Mouse (Mus musculus) R1 (cell line): ENCODE data around the gene Anks1.
"Not testable (repeated sequence)": the region's sequence is repeated elsewhere in the genome, so short reads cannot be mapped to it uniquely, and the experiment has no call there.

Experiments used
- DNase-seq: peaks from one replicate; pipeline ENCODE4 v3.0.0-alpha.2; 2018; ENCODE audit warnings: low read depth, low spot score

Gene Anks1

GRCm38 (mm10) chr17:27966056-27966455 lies 57.0 kb downstream of the Anks1 start:
- DNase-seq, result no peak

DNA sequence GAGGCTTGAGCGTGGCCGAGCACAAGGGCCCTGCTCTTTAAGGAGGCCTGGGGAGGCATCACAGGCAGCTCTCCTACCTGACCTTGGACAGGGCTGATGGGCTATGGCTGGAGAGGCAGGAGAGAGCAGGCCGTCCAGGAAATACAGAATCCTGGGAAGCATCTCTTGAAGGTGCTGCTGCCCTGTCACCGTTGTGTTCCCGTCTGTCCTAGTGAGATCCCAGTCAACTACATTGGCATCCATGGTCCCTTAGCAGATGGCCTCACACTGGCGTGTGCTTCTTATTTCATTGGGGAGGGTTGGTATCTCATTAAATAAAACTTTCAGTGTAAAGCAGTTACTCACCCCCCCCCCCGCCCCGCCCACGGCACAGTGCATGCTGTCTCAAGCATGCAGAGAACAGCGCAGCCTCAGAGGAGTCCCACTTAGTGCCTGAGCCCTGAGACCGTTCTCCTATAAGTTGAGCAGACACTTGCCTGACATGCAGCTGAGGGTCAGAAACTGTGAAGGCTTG lies 57.5 kb downstream of the Anks1 start:
- DNase-seq, result no peak

GRCm38 (mm10) chr17:27967529-27967928 lies 58.4 kb downstream of the Anks1 start:
- DNase-seq, result no peak

DNA sequence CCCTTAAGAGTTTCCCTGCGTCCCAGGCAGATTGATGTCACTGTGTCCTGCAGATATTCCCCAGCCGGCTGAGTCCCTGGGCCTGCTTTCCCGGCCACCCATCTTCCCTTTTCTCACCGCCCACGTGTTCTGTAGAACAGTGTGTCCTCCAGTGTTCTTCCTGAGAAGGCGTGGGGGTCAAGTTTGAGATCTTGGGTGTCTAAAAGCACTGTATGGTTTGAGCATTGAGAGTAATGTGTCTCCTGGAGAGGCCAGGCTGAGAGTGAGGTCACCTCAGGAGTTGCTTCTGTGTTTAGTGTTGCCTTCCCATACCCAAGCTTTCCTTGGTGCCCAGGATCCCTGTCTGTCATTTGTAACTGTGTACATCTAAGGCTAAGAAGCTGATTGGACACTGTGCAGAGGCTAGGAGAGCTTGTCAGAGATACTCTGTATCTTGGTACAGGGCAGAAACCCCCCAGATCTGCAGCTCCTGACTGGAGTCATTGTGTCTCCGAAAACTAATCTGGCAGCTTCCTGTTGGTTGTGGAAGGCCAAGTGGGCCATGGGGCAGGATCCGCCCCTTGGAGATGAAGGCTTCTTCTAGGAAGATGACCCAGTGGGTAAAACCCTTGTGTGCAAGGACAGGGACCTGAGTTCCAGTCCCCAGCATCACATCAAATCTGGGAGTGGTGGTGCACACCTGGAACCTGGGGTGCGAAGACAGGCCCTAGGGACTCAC lies 59.1 kb downstream of the Anks1 start:
- no peak for DNase-seq

DNA sequence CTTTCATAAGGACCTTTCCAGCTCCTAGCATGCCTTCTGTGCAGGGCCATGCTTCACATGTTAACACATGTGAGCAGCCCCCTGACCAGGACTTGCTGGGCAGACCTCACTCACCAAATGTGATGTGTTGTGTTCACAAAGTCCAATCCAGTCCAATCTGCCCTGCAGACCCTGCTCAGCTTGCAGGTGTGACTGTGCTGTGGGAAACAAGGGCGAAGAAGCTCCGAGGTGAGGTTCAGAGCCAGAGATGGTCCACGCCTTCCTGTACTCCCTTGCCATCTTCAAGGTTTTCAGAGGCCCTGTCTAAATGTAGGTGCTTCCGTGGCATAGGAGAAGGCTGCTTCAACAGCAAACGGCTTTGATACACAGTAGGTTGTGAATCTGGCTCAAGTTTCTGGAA lies 59.8 kb downstream of the Anks1 start:
- no peak for DNase-seq

GRCm38 (mm10) chr17:27969365-27969764 lies 60.3 kb downstream of the Anks1 start:
- DNase-seq, result peak; percentile 93

DNA sequence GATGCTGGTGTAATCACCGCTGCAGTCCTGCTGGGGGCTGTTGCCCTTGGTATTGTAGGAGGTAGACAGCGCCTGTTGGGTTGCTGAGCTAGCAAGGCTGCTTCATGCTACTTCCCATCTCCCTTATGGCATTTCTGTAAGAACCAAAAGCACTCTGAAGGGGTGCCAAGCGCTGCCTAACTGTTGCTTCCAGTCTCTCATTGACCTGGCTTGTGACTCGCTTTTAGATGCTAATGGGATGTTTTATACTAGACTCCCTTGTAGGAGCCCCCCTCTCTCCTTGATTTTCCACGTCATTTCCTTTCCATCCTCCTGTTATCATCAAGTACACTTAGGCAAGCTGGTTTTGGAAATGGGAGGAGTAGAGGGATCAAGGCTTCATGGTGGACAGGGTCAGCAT lies 60.8 kb downstream of the Anks1 start:
- no peak for DNase-seq

GRCm38 (mm10) chr17:27970305-27970704 lies 61.2 kb downstream of the Anks1 start:
- no peak for DNase-seq

- DNase-seq, result no peak
These were observed 62.4 kb downstream of the Anks1 start for GRCm38 (mm10) chr17:27971496-27971895.

- DNase-seq, result no peak
These were observed 64.2 kb downstream of the Anks1 start for GRCm38 (mm10) chr17:27973337-27973736.

DNA sequence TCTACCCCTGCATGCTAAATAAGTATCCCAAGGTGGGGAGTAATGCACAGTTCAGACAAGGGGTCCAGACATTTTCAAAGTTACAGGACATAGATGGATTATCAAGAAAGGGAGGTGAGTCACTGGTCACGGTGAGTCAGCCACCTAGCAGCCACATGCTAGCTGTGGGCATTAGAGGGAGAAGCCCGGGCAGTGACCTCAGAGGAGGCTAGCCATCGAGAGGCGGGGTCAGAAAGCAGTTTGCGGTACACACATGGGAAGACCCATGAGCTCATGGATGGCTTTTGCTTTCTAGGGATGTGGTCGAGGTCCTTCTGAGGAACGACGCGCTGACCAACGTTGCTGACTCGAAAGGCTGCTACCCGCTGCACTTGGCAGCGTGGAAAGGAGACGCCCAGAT lies 67.2 kb downstream of the Anks1 start:
- no peak for DNase-seq

DNA sequence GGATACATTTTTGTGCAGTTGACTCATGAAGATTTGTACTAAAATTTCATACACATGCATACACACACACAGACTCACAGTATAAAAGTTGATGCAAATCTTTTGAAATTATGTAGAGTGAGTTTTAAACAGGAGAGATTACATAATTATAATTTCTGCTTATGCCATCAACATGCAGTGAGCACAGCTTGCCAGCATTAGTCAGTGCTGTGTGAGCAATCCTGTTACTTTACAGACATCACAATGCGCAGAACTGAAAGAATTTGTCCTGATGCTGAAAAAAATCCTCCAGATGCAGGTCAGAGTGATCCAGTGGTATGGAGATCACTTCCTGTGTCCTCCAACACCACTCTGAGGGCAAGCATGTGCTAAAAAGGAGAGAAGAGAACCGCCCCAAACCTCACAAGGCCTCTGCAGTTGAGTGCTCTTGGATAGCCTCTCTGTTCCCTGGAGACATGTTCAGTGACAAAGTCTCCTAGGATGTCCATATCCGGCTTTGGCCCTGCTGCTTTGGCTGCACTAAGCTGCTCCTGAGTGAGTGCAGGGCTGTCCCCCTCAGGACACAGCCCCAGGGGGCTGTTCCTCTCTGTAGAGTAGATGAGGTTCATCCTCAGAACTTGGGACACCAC lies 68.0 kb downstream of the Anks1 start:
- no peak for DNase-seq

DNA sequence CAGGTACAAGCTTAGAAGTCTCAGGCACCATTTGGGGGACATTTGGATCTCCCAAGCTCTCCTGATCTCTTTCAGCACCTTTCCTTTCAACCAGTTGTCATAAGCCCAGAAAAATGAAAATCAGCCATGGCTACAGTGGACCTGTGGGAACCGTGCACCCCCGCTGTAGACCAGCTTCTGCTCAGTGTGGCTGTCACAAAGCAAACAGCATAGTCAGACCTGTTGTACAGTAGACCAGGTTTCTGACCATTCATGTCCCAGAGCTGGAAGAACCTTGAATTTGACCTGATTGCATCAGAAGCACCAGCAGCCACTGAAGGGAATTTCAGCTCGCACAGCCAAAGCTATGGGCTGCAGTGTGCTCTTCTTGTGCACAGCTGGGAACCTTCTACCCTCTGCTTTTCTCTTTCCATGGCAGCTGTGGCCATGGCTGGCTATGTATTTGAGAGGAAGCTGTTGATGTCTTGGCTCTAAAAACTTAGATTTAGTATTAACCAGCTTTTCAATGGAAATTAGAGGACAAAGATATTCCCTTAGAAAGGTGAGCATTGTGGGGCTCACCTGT lies 71.4 kb downstream of the Anks1 start:
- no peak for DNase-seq

DNA sequence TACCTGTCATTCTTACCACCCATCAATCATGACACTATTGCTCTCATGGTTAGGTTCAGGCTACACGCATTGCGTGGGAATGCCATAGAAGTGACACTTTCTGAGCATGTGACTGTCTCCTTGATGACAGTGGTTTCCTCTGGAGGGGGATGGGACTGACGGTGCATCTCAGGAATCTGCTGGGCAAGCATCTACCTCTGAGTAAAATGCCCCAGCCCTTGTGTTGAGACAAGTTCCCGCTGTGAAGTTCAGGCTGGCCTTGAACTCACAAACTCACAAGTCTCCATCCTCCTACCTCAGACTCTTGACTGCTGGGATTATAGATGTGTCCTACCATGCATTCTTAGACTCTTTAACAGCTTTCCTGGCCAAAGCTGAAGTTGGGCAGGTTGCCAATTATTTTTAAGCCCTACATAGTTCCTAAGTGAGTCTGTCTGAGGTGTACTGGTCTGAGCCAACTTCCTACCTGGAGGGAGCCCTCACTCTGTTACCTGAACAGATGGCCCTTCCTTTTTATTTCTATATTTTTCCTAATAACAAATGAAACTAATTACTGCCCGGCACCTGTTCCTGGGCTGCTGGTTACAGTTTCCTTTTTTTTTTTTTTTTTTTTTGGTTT lies 72.5 kb downstream of the Anks1 start:
- peak; percentile 55 for DNase-seq

DNA sequence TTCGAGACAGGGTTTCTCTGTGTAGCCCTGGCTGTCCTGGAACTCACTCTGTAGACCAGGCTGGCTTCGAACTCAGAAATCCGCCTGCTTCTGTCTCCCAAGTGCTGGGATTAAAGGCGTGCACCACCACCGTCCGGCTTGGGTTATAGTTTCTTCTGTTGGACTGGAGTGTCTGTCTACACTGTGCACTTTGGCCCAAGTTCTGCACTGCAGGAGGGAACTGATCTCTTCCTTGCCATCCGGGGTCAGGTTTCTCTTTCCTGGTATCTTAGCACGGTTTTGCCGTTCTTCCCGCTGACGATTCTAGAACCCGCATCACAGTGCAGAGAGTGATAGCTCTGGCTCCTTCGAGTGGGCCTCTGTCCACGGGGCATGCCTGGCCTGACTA lies 73.0 kb downstream of the Anks1 start:
- not testable (repeated sequence) for DNase-seq

DNA sequence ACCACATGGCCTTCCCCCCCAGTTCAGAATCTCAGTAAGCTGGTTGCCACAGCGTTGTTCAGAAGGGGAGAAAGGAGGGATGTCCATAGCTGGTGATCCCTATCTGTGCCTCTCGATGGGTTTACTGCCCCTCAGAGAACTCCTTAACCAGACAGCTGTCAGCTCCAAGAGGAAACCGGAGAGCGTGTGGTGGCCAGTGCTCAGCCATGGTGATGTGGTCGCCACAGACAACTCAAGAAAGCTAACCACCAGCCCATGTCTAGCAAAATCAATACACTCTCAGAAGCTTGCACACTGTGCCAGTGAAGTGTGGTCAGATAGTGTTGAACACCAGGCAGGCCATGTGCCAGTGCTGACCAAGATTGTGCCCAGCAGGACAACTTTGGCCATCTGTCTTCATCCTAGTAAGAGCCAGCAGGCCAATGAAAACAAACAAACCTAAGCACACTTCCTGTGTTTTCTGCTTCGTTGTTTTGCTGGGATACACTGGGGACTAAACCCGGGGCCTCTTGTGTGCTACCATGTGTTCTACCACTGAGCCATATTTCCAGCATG lies 73.7 kb downstream of the Anks1 start:
- DNase-seq, result no peak

DNA sequence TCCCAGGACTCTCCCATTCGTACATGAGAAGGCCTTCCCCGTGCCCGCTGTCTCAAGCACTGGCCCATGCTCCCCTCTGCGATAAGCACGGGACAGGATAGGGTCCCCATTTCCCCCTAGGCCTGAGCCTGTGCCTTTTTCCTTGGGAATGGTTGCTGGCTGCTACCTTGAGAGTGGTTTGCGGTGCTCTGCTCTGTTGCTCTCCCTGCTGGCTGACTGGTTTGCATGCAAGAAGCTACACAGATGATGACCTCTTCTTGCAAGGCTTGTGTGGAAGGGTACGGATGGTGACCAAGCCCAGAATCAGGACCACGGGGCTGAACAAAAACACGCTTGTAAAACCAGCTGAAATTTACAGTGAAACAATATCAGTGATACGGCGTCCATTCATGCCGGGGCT lies 75.3 kb downstream of the Anks1 start:
- DNase-seq, result no peak

GRCm38 (mm10) chr17:27986106-27986505 lies 77.0 kb downstream of the Anks1 start:
- DNase-seq, result no peak

DNA sequence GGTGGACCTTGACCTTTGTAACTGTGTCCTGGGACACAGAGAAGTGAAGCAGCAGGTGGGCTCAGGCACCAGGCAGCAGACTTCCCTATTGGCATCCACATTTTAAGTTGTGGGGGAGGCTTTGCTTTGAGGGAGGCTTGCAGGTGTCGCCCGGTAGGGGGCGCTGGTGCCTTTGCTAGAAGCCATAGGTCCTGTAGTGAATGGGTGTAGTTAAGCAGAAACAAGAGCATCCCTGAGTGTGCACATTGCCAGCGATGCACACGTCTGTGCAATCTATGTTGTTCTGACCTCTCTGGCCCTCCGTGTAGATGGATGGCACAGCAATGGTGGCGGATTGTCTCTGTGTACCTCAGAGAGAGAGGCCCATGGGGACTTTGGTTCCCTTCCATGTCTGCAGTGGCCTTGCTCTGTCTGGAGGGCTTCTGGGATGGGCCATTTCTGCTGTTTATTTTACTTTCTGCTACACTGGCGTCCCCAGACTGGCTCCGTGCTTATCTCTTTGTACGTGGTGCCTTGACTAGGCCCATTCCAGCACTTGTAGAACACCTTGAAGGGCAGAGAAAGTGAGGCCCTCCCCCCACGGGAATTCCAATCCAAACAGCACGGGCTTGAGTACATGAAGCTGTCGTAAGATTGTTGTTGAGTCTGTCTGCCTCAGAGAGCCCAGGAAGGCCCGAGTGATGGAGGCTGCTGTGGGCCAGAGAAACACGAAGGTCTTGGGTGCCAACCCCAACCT lies 80.9 kb downstream of the Anks1 start:
- DNase-seq, result peak; percentile 86

DNA sequence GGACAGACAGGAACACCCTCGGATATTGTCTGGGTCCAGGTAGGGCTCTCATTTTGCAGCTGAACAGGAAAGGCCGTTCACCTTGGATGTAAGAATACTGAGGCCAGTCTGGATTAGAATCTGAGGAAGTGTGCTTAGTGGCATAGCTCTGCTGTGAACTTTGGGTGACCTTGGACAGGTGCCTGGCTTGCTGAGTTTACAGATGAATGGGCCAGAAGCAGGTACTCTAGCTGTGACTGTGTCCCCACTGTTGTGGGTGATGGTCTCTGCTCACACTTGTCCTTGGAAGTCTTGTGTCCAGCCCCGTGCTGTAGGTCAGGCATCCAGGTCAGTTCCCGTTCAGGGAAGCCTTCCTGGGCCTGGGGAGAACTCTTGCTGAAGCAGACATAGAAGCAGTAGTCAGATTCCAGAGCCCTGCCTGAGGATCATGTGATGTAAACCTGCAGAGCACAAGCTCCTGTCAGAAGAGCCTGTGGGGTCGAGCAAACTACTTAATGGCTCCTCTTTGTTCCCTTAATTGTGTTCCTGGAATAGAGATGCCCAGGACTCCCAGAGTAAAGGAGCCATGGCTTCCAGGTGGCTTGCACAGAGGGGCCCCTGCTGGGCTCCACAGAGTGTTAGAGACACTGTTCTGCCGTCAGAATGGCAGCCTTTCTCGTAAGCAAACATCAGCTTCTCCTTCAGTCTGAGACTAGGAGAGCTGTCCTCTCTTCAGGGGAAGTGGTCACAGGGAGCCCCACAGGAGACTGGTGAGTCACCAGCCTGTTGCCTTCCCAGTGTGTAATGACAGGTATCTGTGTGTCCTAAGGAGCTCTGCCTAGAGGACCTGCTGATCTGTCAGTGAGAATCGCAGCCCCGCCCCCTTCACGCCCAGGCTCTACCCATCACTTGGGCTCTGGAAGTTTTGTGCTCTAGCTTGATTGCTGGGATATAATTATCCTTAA lies 85.2 kb downstream of the Anks1 start:
- peak; percentile 85 for DNase-seq
